Mouse (Mus musculus) forebrain, embryonic 14.5 days (tissue): Measurements from ENCODE around the gene Fam50b. TPM values are rescaled to one million over a fixed set of nuclear protein-coding genes. Genes with fewer than 3 reads are reported as not detected.

Source experiments
- ATAC-seq: fragments of 200-750 bp; cut with Nextera tagmentation; 2 replicates; pipeline ENCODE4 v1.8.0; 2017; ENCODE audit warnings: mild to moderate bottlenecking, moderate library complexity
- DNase-seq: peaks from one replicate; pipeline ENCODE4 v3.0.0-alpha.2; 2015; ENCODE audit warnings: low spot score
- H3K27ac ChIP-seq: fragments of 300-500 bp; sonication (generic); 2 replicates; pipeline ENCODE4 v1.5.1; 2014; ENCODE audit warnings: low read depth, mild to moderate bottlenecking, control low read depth, low read length, moderate library complexity
- H3K27me3 ChIP-seq: fragments of 300-500 bp; sonication (generic); replicated peaks from 2 replicates; pipeline ENCODE4 v1.6.1; 2014; ENCODE audit warnings: low read length, control low read depth, mixed read lengths; ENCODE audit not compliant: control insufficient read depth, insufficient read depth
- H3K36me3 ChIP-seq: fragments of 300-500 bp; sonication (generic); 2 replicates; pipeline ENCODE4 v1.6.1; 2014; ENCODE audit warnings: low read length, control low read depth; ENCODE audit not compliant: control insufficient read depth, insufficient read depth
- H3K4me1 ChIP-seq: fragments of 300-500 bp; sonication (generic); 2 replicates; pipeline ENCODE4 v1.6.1; 2014; ENCODE audit warnings: antibody characterized with exemption, low read length, control low read depth; ENCODE audit not compliant: control insufficient read depth, insufficient read depth
- H3K4me2 ChIP-seq: fragments of 300-500 bp; sonication (generic); 2 replicates; pipeline ENCODE4 v1.6.1; 2014; ENCODE audit warnings: mild to moderate bottlenecking, control low read depth, low read length
- H3K4me3 ChIP-seq: fragments of 300-500 bp; sonication (generic); 2 replicates; pipeline ENCODE4 v1.5.1; 2014; ENCODE audit warnings: low read depth, low read length, control low read depth
- H3K9ac ChIP-seq: fragments of 300-500 bp; sonication (generic); 2 replicates; pipeline ENCODE4 v1.6.1; 2014; ENCODE audit warnings: mild to moderate bottlenecking, low read length, control low read depth, moderate library complexity
- H3K9me3 ChIP-seq: fragments of 300-500 bp; sonication (generic); replicated peaks from 2 replicates; pipeline ENCODE4 v1.6.1; 2016; ENCODE audit warnings: low read length, control low read depth, mixed read lengths; ENCODE audit not compliant: control insufficient read depth
- whole genome bisulfite sequencing: fragments of 180-500 bp; shearing (Covaris S2); extraction: QIAGEN DNeasy Blood & Tissue Kit; methylation state at CpG from one replicate; pipeline ENCODE4 v1.1.7; 2014; 5-methylcytosine and 5-hydroxymethylcytosine counted together
- polyA plus RNA-seq: library from polyadenylated mRNA; unstranded; fragments of >200 nt; fragmentation: Nextera tagmentation; extraction: Ambion mirVana; gene quantifications from 2 replicates; pipeline ENCODE4 v1.2.1, GENCODE M21; 2014

Fam50b gene
- polyA plus RNA-seq, 1 experiment from 2014 or later: not detected

GRCm38 (mm10) chr13:34748530-34748929, 13.9 kb downstream of the Fam50b start:
- H3K27ac ChIP-seq: no peak overlapping the region
- no peaks in the 10 kb centered on the region for H3K9me3 ChIP-seq
- no peak overlapping the region for H3K4me2 ChIP-seq
- H3K9ac ChIP-seq: no peak overlapping the region
- no peak for DNase-seq
- H3K36me3 ChIP-seq: no peaks in the 10 kb centered on the region
- WGBS: 66% methylated on average over 3 of the region's 3 CpGs
- H3K27me3 ChIP-seq: no peaks in the 10 kb centered on the region
- H3K4me1 ChIP-seq: no peaks in the 10 kb centered on the region
- no peak for ATAC-seq
- H3K4me3 ChIP-seq: no peak overlapping the region

- DNase-seq: no peak
- WGBS: 98% methylated on average over 9 of the region's 9 CpGs
Observed at GRCm38 (mm10) chr13:34759202-34759601, 24.6 kb downstream of the Fam50b start.

DNA sequence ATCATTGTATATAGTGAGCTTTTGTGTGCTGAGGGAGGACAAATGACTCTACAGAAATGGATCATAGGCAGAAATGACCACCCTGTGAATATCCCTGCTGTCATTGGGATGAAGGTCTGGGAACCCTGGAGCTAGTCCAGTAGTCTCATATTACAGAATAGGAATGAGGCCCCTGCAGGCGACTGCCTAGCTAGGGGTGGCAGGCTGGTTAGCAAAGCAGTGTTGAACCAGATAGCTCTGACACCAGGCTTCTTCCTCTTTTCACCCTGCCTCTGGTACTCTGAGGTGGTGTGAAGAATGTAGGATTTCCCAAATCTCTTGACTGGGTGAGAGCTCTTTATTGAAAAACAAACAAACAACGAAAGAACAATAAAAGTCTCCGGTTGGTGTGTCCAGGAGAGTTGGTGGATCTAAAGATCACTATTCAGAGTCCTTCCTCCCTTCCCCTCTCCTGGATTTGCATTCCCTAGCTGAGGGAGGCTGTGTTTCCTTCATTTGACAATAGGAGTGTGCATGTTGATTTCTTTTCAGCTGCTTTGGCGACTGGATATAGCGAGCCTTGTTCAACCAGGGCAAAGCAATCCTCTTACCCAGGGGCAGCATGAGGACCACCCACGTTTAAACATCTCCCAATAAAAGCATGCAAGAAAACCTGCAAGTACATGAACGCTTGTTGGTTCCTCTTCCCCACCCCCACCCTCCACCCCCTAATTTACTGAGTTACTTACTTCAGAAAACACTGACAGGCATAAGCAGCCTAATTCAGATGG, 26.1 kb downstream of the Fam50b start:
- H3K4me2 ChIP-seq: no peak overlapping the region
- ATAC-seq: no peak
- H3K4me1 ChIP-seq: peaks cover 6% of the 10 kb centered on the region; the same call in 1 of the 2 replicates
- H3K9ac ChIP-seq: no peak overlapping the region
- H3K27me3 ChIP-seq: no peaks in the 10 kb centered on the region
- H3K4me3 ChIP-seq: no peak overlapping the region
- H3K36me3 ChIP-seq: no peaks in the 10 kb centered on the region
- WGBS: 9% methylated on average over 7 of the region's 7 CpGs
- no peaks in the 10 kb centered on the region for H3K9me3 ChIP-seq
- no peak overlapping the region for H3K27ac ChIP-seq
- DNase-seq: peak; percentile 28

More at GRCm38 (mm10) chr13:34759202-34759601, 24.6 kb downstream of the Fam50b start:
- Histone ChIP-seq H3K4me1 (peaks cover 6% of the 10 kb centered on the region; the same call in 1 of the 2 replicates), H3K9me3 (no peaks in the 10 kb centered on the region), H3K36me3 (no peaks in the 10 kb centered on the region), H3K4me3 (no peak overlapping the region), H3K27ac (no peak overlapping the region), H3K9ac (no peak overlapping the region), H3K27me3 (no peaks in the 10 kb centered on the region), H3K4me2 (no peak overlapping the region)
- no peak for ATAC-seq

DNA sequence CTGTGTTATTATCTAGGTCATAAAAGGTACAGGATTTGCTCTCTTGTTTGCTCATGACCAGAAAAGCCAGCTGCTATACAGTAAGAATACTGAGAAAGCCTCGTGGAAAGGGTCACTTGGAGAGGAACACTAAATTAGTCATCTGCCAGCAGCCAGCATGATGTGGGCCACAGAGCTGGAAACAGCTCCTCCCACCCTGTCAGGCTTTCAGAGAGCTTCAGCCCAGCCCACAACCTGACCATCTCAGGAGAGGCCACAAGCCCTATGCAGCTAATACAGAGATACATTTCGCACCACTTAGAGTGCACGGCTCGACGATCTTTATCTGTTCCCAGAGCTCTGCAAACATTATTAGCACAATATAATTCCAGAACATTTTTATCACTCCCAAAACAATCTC, 27.5 kb downstream of the Fam50b start:
- H3K9ac ChIP-seq: no peak overlapping the region
- ATAC-seq (no peak), DNase-seq (no peak)
- no peak overlapping the region for H3K4me3 ChIP-seq
- no peaks in the 10 kb centered on the region for H3K27me3 ChIP-seq
- H3K9me3 ChIP-seq: no peaks in the 10 kb centered on the region
- H3K4me1 ChIP-seq: peaks cover 6% of the 10 kb centered on the region; the same call in 1 of the 2 replicates
- no peak overlapping the region for H3K27ac ChIP-seq
- WGBS: 78% methylated on average over 5 of the region's 5 CpGs
- H3K4me2 ChIP-seq: no peak overlapping the region
- H3K36me3 ChIP-seq: no peaks in the 10 kb centered on the region

GRCm38 (mm10) chr13:34762865-34763264, 28.2 kb downstream of the Fam50b start:
- H3K4me2 ChIP-seq: no peak overlapping the region
- no peaks in the 10 kb centered on the region for H3K9me3 ChIP-seq
- H3K9ac ChIP-seq: no peak overlapping the region
- no peak overlapping the region for H3K27ac ChIP-seq
- DNase-seq (no peak), ATAC-seq (no peak)
- H3K4me1 ChIP-seq: peaks cover 6% of the 10 kb centered on the region; the same call in 1 of the 2 replicates
- WGBS: 26% methylated on average over 4 of the region's 4 CpGs
- no peaks in the 10 kb centered on the region for H3K36me3 ChIP-seq
- no peak overlapping the region for H3K4me3 ChIP-seq
- no peaks in the 10 kb centered on the region for H3K27me3 ChIP-seq

DNA sequence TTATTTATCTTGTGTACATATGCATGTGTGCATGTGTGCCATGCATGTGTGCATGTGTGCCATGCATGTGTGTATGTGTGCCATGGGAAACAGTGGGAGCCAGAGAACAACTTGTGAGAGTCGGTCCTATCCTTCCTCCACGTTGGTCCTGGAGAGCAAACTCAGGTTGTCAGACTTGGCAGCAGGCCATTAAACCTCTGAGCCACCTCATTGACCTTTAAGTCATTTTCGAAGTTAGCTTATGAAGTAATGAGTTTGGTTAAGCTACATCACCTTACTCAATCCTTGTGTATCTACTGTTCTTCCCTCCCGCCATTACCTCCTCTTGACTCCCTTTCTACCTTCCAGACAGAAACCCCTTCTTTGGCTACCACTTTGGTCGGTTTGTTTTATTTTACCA, 30.6 kb downstream of the Fam50b start:
- Histone ChIP-seq H3K4me3 (no peak overlapping the region), H3K9ac (no peak overlapping the region), H3K4me1 (peaks cover 6% of the 10 kb centered on the region; the same call in 1 of the 2 replicates), H3K27me3 (no peaks in the 10 kb centered on the region), H3K9me3 (no peaks in the 10 kb centered on the region), H3K36me3 (no peaks in the 10 kb centered on the region), H3K27ac (no peak overlapping the region), H3K4me2 (no peak overlapping the region)
- no peak for DNase-seq
- 93% methylated on average over 5 of the region's 5 CpGs for WGBS
- ATAC-seq: no peak

- no peak for ATAC-seq
- Histone ChIP-seq H3K4me2 (no peak overlapping the region), H3K4me3 (no peak overlapping the region)
Observed at GRCm38 (mm10) chr13:34766572-34766971, 31.9 kb downstream of the Fam50b start.

DNA sequence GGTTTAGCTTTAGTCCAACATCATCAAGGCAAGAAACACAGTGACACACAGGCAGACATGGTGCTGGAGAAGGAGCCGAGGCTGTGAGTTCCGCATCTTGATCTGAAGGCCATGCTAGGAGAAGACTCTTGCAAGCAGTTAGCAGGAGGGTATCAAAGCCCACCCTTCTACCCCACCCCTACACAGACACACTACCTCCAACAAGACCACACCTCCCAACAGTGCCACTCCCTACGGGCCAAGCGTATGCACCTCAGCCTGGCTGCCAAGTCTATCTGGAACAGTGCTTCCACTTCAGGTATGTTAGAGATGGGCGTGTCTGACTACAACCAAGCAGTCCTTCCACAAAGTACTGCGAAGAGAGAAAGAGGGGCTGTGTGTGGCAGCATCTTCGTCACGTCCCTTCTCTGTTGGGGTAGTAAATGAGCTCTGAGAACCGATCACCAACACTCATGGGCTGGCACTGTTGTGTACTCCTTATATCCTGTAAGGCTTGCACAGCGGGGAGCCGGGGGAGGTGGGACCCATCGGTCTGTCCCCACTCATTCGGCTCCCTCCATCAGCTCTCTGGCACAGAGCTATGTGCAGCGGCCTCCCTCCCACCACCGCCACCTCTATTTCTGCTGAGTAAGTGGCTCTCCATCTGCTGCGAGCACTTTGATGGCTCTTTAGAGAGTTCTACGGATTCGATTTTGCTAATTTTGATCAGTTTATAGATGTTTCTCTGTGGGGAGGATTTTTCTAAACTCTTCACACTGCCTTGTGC, 33.1 kb downstream of the Fam50b start:
- Histone ChIP-seq H3K27ac (no peak overlapping the region), H3K4me2 (no peak overlapping the region), H3K4me3 (no peak overlapping the region), H3K27me3 (no peaks in the 10 kb centered on the region), H3K4me1 (no peaks in the 10 kb centered on the region), H3K36me3 (no peaks in the 10 kb centered on the region), H3K9me3 (no peaks in the 10 kb centered on the region), H3K9ac (no peak overlapping the region)
- ATAC-seq (peak; percentile 34; the same call in 1 of the 2 replicates), DNase-seq (no peak)
- 83% methylated on average over 18 of the region's 18 CpGs for WGBS

More at GRCm38 (mm10) chr13:34766572-34766971, 31.9 kb downstream of the Fam50b start:
- no peak for DNase-seq
- Histone ChIP-seq H3K9me3 (no peaks in the 10 kb centered on the region), H3K4me1 (no peaks in the 10 kb centered on the region), H3K27ac (no peak overlapping the region), H3K27me3 (no peaks in the 10 kb centered on the region), H3K36me3 (no peaks in the 10 kb centered on the region), H3K9ac (no peak overlapping the region)
- 83% methylated on average over 4 of the region's 4 CpGs for WGBS

- Histone ChIP-seq H3K9ac (no peak overlapping the region), H3K9me3 (no peaks in the 10 kb centered on the region), H3K4me3 (no peak overlapping the region), H3K4me1 (peaks cover 15% of the 10 kb centered on the region), H3K36me3 (no peaks in the 10 kb centered on the region), H3K27me3 (no peaks in the 10 kb centered on the region), H3K27ac (no peak overlapping the region), H3K4me2 (no peak overlapping the region)
- peak; percentile 78 for ATAC-seq
- WGBS: 3% methylated on average over 3 of the region's 3 CpGs
- DNase-seq: peak; percentile 80
Observed at GRCm38 (mm10) chr13:34776767-34777166, 42.1 kb downstream of the Fam50b start.
